Mouse (Mus musculus) brain, embryonic 14.5 days (tissue): ENCODE data around the gene Tm4sf1. TPM values are rescaled to one million over a fixed set of nuclear protein-coding genes. Genes with fewer than 3 reads are reported as not detected.

Experiments
- DNase-seq: peaks from one replicate; pipeline ENCODE4 v3.0.0-alpha.2; 2011; ENCODE audit warnings: low read depth
- CTCF ChIP-seq: fragments of 200-500 bp; IDR thresholded peaks from 2 replicates; pipeline ENCODE4 v1.5.1; 2012; ENCODE audit warnings: inconsistent platforms, mild to moderate bottlenecking, moderate library complexity, borderline replicate concordance; ENCODE audit not compliant: insufficient read depth, insufficient read length; ENCODE audit errors: extremely low read depth
- POLR2A ChIP-seq: fragments of 200-500 bp; IDR thresholded peaks from 2 replicates; pipeline ENCODE4 v1.6.1; 2012; ENCODE audit warnings: mild to moderate bottlenecking, inconsistent platforms, borderline replicate concordance; ENCODE audit not compliant: poor library complexity, insufficient read depth, insufficient read length, severe bottlenecking; ENCODE audit errors: extremely low read depth
- polyA plus RNA-seq: library from polyadenylated mRNA; depleted of rRNA; stranded (reverse); fragments of >200 nt; gene quantifications from 2 replicates; pipeline ENCODE4 v1.2.3, GENCODE M21; 2012; rRNA removed

The Tm4sf1 gene
- 11.3 and 18.4 TPM in 2 replicates for polyA plus RNA-seq

DNA sequence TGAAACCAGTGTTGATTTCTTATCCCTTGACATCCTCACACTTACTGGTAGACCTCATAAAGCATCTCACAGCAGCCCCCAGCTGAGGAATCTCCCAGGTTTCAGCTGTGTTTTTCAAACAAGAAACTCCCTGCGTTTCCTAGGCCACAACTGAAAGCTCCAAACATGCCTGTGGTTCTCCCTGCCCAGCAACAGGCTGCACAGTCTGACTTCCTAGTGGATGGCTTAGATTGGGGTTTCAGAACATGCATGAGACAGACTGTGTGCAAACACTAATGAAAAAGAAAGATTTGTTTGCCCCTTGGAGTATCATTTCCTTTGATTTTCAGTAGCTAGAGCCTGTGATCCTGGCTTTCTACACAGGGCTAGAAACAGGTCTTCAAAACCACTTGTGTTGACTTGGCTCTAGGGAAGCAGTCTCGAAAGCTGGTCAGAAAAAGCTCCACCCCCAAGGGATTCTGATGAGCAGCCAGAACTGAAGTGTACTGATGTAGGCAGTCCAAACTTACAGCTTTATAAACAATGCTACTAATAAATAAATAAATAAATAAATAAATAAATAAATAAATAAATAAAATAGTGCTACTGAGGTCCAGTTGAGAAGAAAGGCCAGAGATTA, at the start of gene Tm4sf1:
Gene Tm4sf1, minus strand, starts transcription at position 68 of the 619 bp plus-strand sequence.
- peak; percentile 26 for DNase-seq
- no peak for TF ChIP-seq CTCF
- no peak for TF ChIP-seq POLR2A

DNA sequence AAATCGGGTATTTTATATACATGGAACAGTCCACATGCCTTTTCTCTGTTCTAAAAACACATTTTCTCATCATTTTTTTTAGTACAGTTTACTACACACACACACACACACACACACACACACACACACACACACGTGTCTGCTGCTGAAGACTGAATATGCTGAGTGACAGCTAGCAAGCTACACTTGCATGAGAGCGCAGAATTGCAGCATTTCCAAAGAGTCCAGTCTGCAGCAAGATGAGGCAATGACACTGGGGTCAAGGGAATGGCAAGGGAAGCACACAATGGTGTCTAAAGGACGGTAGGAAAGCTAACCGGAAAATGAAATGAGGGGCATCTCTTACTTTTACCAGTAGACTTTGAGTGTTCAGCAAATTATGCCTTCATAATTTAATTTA, 43.0 kb upstream of the Tm4sf1 start:
- TF ChIP-seq CTCF, result no peak
- TF ChIP-seq POLR2A, result no peak

DNA sequence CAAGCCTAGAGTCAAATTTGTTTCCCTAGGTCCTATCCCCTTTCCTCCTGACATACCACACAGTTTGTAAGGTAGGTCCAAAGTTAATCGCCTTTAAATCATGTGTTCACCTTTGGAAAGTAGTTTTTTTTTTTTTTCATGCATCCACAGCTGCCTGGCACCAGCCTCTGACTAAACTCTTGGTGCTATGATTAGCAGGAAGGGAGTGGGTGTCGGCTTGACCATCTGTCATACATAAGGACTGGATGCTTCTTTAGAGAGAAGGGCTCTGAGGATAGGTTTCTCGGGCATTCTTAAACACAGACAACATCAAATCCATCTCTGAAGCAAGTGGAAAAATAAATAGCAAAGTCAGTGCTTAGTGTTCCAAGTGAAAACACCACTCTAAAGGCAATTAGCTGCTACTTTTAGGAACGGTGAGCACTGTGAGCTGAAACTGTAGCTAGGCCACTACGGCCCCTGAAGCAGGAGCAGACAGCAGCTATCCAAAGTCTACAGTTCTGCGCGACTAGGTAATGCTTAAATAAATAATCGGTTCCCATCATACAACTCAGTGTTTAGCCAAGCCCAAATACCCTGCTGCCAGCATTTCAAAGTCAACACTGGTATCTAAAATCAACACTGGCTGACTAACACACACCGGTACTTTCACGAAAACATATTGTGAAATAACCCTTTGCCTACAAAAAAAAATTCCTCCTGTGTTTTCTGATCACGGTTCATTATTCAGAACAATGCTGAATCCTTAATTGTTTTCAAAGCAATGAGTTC, 42.2 kb upstream of the Tm4sf1 start:
- DNase-seq, result no peak
- TF ChIP-seq POLR2A, result no peak
- no peak for TF ChIP-seq CTCF

More for the DNA sequence above, 43.0 kb upstream of the Tm4sf1 start:
- DNase-seq, result peak; percentile 5

- DNase-seq, result no peak
- TF ChIP-seq CTCF, result no peak
- TF ChIP-seq POLR2A, result no peak
These were observed 41.2 kb upstream of the Tm4sf1 start for GRCm38 (mm10) chr3:57342976-57343375.

GRCm38 (mm10) chr3:57341321-57341720, 39.5 kb upstream of the Tm4sf1 start:
- no peak for DNase-seq
- no peak for TF ChIP-seq POLR2A
- TF ChIP-seq CTCF, result no peak

DNA sequence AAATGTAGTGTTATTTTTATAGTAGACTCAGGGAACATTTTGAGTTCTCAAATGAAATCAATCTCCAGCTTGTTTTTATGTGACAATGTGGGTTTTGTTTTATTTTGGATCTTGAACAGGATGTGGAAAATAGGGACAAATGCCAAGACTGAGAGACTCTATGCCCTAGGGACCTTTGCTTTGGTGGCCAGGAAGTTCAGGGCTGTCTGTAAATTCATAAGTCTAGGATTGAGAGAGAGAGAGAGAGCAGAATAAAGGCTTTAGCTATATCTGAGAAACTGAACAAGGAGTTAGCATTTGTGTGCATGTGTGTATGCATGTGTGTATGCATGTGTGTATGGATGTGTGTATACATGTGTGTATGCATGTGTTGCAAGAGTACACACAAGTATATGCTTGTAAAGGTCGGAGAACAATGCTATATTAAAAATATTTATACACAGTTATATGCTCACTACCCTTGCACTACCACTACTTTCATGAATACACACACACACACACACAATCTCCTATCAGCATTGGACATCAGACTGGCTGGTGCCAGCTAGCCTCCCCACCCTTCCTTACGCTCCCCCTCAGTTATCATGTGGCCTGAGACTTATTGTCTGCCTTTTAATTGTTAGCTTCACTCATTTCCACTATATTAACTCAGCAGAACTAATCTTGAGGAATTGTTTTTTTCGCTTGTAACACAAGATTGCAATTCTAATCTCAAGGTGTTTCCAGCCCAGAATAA, 33.5 kb upstream of the Tm4sf1 start:
- TF ChIP-seq POLR2A (no peak), CTCF (no peak)
- DNase-seq, result peak; percentile 5

- no peak for DNase-seq
- TF ChIP-seq CTCF, result no peak
These were observed 26.2 kb upstream of the Tm4sf1 start for GRCm38 (mm10) chr3:57327941-57328340.

- TF ChIP-seq POLR2A (no peak), CTCF (no peak)
- no peak for DNase-seq
These were observed 5.3 kb upstream of the Tm4sf1 start for GRCm38 (mm10) chr3:57307076-57307475.

DNA sequence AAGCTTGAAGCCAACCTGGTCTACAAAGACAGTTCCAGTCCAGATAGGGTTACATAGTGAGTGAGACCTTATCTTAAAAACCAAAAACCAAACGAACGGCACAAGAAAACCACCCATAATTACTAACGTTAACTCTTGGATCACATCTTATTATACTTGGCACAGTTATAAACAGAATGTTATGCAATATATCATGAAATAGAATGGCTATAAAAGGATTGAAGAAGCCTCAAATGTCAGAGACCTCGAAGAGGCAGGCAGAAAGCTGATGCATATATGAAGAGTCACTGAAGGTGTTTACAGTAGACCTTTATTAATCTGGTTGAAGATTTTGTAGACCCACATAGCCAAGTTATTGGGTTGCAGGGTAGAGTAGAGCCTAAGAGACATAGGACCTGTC, 3.8 kb upstream of the Tm4sf1 start:
- DNase-seq, result no peak
- no peak for TF ChIP-seq CTCF
- no peak for TF ChIP-seq POLR2A

- DNase-seq, result no peak
- TF ChIP-seq CTCF (no peak), POLR2A (no peak)
These were observed 2.7 kb upstream of the Tm4sf1 start for GRCm38 (mm10) chr3:57304484-57304883.

DNA sequence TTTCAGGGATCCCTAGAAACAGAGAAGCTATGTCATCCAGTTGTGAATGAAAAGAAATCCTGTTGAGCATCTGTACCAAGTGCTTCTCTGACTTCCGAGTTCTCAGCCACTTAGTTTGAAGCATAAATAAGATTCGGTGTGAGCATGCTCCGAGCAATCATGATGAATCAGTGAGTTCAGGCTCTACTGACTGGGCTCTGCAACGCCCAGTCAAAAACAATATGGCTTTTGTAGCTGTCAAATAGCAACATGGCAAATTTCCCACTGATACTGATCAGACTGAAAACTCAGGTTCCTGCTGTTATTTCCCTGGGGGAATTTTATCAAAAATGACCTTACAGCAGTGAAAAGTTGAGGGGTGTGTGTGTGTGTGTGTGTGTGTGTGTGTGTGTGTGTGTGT, 2.3 kb upstream of the Tm4sf1 start:
- peak; percentile 9 for DNase-seq
- TF ChIP-seq POLR2A (no peak), CTCF (no peak)
